Mouse (Mus musculus) MEL (cell line): ENCODE data around the gene Zhx3. TPM values are rescaled to one million over a fixed set of nuclear protein-coding genes. Genes with fewer than 3 reads are reported as not detected.

Experiments used
- DNase-seq: peaks from one replicate; pipeline ENCODE4 v3.0.0; 2011; ENCODE audit warnings: low read depth, low spot score
- H3K27ac ChIP-seq: 2 replicates; pipeline ENCODE4 v1.5.1; 2012; ENCODE audit warnings: low read depth, mild to moderate bottlenecking, control low read depth, low read length, moderate library complexity; ENCODE audit not compliant: control insufficient read depth
- H3K27me3 ChIP-seq, 2 experiments: fragments of 150-350 bp in 1 of 2; sonication (generic) in 1 of 2; 2 replicates each; pipeline ENCODE4 v1.6.1; 2012; ENCODE audit warnings: low read length in 2 of 2, mild to moderate bottlenecking in 2 of 2, improper control_type of control experiment in 1 of 2, moderate library complexity in 1 of 2; ENCODE audit not compliant: insufficient read depth in 2 of 2, control insufficient read depth in 1 of 2
- H3K36me3 ChIP-seq, 2 experiments: 2 replicates each; pipeline ENCODE4 v1.6.1; 2012 to 2014; ENCODE audit warnings: low read length in 2 of 2, improper control_type of control experiment in 1 of 2, inconsistent platforms in 1 of 2, mild to moderate bottlenecking in 1 of 2; ENCODE audit not compliant: insufficient read depth in 2 of 2, control insufficient read depth in 1 of 2
- H3K4me1 ChIP-seq, 2 experiments: fragments of 150-350 bp in 1 of 2; sonication (generic) in 1 of 2; 2 replicates each; pipeline ENCODE4 v1.6.1; 2012; ENCODE audit warnings: low read length in 2 of 2, improper control_type of control experiment in 1 of 2, mild to moderate bottlenecking in 1 of 2; ENCODE audit not compliant: insufficient read depth in 2 of 2, control insufficient read depth in 1 of 2
- H3K4me3 ChIP-seq, 2 experiments: fragments of 150-350 bp in 1 of 2; sonication (generic) in 1 of 2; 2 replicates each; pipeline ENCODE4 v1.5.1; 2012; ENCODE audit warnings: low read depth in 2 of 2, low read length in 2 of 2, mild to moderate bottlenecking in 2 of 2, moderate library complexity in 2 of 2, control low read depth in 1 of 2, improper control_type of control experiment in 1 of 2; ENCODE audit not compliant: control insufficient read depth in 1 of 2, insufficient read depth in 1 of 2
- H3K79me2 ChIP-seq: 2 replicates; pipeline ENCODE4 v1.6.1; 2012; ENCODE audit warnings: mild to moderate bottlenecking, low read length, moderate library complexity; ENCODE audit not compliant: control insufficient read depth, poor library complexity, insufficient read depth
- H3K9ac ChIP-seq: 2 replicates; pipeline ENCODE4 v1.6.1; 2012; ENCODE audit warnings: low read depth, mild to moderate bottlenecking, control low read depth, low read length, moderate library complexity; ENCODE audit not compliant: control insufficient read depth, poor library complexity, severe bottlenecking
- H3K9me3 ChIP-seq: fragments of 150-350 bp; sonication (generic); replicated peaks from 2 replicates; pipeline ENCODE4 v1.6.1; 2012; ENCODE audit warnings: mild to moderate bottlenecking, low read length, improper control_type of control experiment, moderate library complexity; ENCODE audit not compliant: insufficient read depth
- BHLHE40 ChIP-seq: IDR thresholded peaks from 2 replicates; pipeline ENCODE4 v1.6.1; 2012; ENCODE audit warnings: low read depth, mild to moderate bottlenecking, inconsistent platforms, low read length, improper control_type of control experiment, borderline replicate concordance
- CHD1 ChIP-seq: IDR thresholded peaks from 2 replicates; pipeline ENCODE4 v1.6.1; 2012; ENCODE audit warnings: low read depth, mild to moderate bottlenecking, inconsistent platforms, low read length, improper control_type of control experiment
- CHD2 ChIP-seq: IDR thresholded peaks from 2 replicates; pipeline ENCODE4 v1.6.1; 2011; ENCODE audit warnings: low read length, improper control_type of control experiment
- CTCF ChIP-seq, 3 experiments: IDR thresholded peaks in 2 of 3; conservative IDR thresholded peaks in 1 of 3; 2 replicates each; pipeline ENCODE4 v1.5.1; 2011 to 2012; ENCODE audit warnings: low read length in 3 of 3, low read depth in 2 of 3, mild to moderate bottlenecking in 2 of 3, improper control_type of control experiment in 1 of 3, inconsistent platforms in 1 of 3, mixed read lengths in 1 of 3, moderate library complexity in 1 of 3; ENCODE audit not compliant: control insufficient read depth in 1 of 3, insufficient read depth in 1 of 3, poor library complexity in 1 of 3, severe bottlenecking in 1 of 3
- E2F4 ChIP-seq: IDR thresholded peaks from 2 replicates; pipeline ENCODE4 v1.6.1; 2011; ENCODE audit warnings: low read depth, low read length, improper control_type of control experiment, borderline replicate concordance
- ELF1 ChIP-seq: IDR thresholded peaks from 2 replicates; pipeline ENCODE4 v1.6.1; 2014; ENCODE audit warnings: low read depth, mild to moderate bottlenecking, inconsistent platforms, low read length, improper control_type of control experiment, moderate library complexity
- EP300 ChIP-seq, 2 experiments: IDR thresholded peaks; 2 replicates each; pipeline ENCODE4 v1.6.1; 2011; ENCODE audit warnings: improper control_type of control experiment in 2 of 2, low read length in 2 of 2, low read depth in 1 of 2, mild to moderate bottlenecking in 1 of 2
- ETS1 ChIP-seq: IDR thresholded peaks from 2 replicates; pipeline ENCODE4 v1.6.1; 2012; ENCODE audit warnings: low read depth, mild to moderate bottlenecking, inconsistent platforms, low read length, improper control_type of control experiment, moderate library complexity
- GABPA ChIP-seq: IDR thresholded peaks from 2 replicates; pipeline ENCODE4 v1.6.1; 2012; ENCODE audit warnings: low read depth, mild to moderate bottlenecking, inconsistent platforms, low read length, improper control_type of control experiment, moderate library complexity
- GATA1 ChIP-seq: IDR thresholded peaks from 2 replicates; pipeline ENCODE4 v1.6.1; 2011; ENCODE audit warnings: low read depth, low read length, improper control_type of control experiment
- HCFC1 ChIP-seq: IDR thresholded peaks from 2 replicates; pipeline ENCODE4 v1.6.1; 2012; ENCODE audit warnings: low read depth, mild to moderate bottlenecking, inconsistent platforms, low read length, improper control_type of control experiment, moderate library complexity
- JUND ChIP-seq: IDR thresholded peaks from 2 replicates; pipeline ENCODE4 v1.6.1; 2011; ENCODE audit warnings: low read depth, mild to moderate bottlenecking, improper control_type of control experiment, low read length
- KAT2A ChIP-seq: conservative IDR thresholded peaks from 2 replicates; pipeline ENCODE4 v1.6.1; 2012; ENCODE audit warnings: low read depth, low read length, improper control_type of control experiment, inconsistent platforms
- MAX ChIP-seq: IDR thresholded peaks from 2 replicates; pipeline ENCODE4 v1.6.1; 2011; ENCODE audit warnings: low read length, improper control_type of control experiment
- MAZ ChIP-seq: IDR thresholded peaks from 2 replicates; pipeline ENCODE4 v1.6.1; 2012; ENCODE audit warnings: low read depth, mild to moderate bottlenecking, inconsistent platforms, low read length, improper control_type of control experiment
- MEF2A ChIP-seq: IDR thresholded peaks from 2 replicates; pipeline ENCODE4 v1.6.1; 2014; ENCODE audit warnings: low read depth, mild to moderate bottlenecking, inconsistent platforms, low read length, improper control_type of control experiment; ENCODE audit not compliant: poor library complexity, insufficient replicate concordance, severe bottlenecking; ENCODE audit errors: extremely low read depth
- MYB ChIP-seq: IDR thresholded peaks from 2 replicates; pipeline ENCODE4 v1.6.1; 2011; ENCODE audit warnings: mild to moderate bottlenecking, low read depth, low read length, improper control_type of control experiment
- POLR2A ChIP-seq, 2 experiments: IDR thresholded peaks; 2 replicates each; pipeline ENCODE4 v1.6.1; 2011 to 2012; ENCODE audit warnings: low read length in 2 of 2, mild to moderate bottlenecking in 2 of 2, control low read depth in 1 of 2, improper control_type of control experiment in 1 of 2, low read depth in 1 of 2, moderate library complexity in 1 of 2; ENCODE audit not compliant: control insufficient read depth in 1 of 2, insufficient read depth in 1 of 2, poor library complexity in 1 of 2
- POLR2AphosphoS5 ChIP-seq: IDR thresholded peaks from 2 replicates; pipeline ENCODE4 v1.6.1; 2012; ENCODE audit warnings: low read depth, borderline replicate concordance, mild to moderate bottlenecking, inconsistent platforms, low read length, moderate library complexity, mixed read lengths
- RAD21 ChIP-seq: IDR thresholded peaks from 2 replicates; pipeline ENCODE4 v1.6.1; 2011; ENCODE audit warnings: mild to moderate bottlenecking, low read depth, low read length, improper control_type of control experiment
- SIN3A ChIP-seq: IDR thresholded peaks from 2 replicates; pipeline ENCODE4 v1.6.1; 2012; ENCODE audit warnings: low read length, improper control_type of control experiment, inconsistent platforms
- SMC3 ChIP-seq: IDR thresholded peaks from 2 replicates; pipeline ENCODE4 v1.6.1; 2011; ENCODE audit warnings: low read depth, low read length, improper control_type of control experiment
- ZC3H11A ChIP-seq: IDR thresholded peaks from 2 replicates; pipeline ENCODE4 v1.6.1; 2012; ENCODE audit warnings: low read depth, mild to moderate bottlenecking, inconsistent platforms, low read length, improper control_type of control experiment
- ZNF384 ChIP-seq: IDR thresholded peaks from 2 replicates; pipeline ENCODE4 v1.6.1; 2012; ENCODE audit warnings: low read depth, mild to moderate bottlenecking, inconsistent platforms, low read length, improper control_type of control experiment
- polyA plus RNA-seq, 2 experiments: library from polyadenylated mRNA; stranded (reverse) in 1 of 2; unstranded in 1 of 2; fragments of >175 nt in 1 of 2; fragments of >200 nt in 1 of 2; gene quantifications; 2 replicates each; pipeline versions ENCODE4 v1.2.1 to v1.2.4; 2012; ENCODE audit warnings: low replicate concordance in 2 of 2, low read depth in 1 of 2; ENCODE audit not compliant: insufficient read length in 2 of 2, insufficient read depth in 1 of 2, missing spikeins in 1 of 2
- total RNA-seq: library from RNA; depleted of rRNA; stranded (reverse); fragments of 300-350 nt; gene quantifications from 2 replicates; pipeline ENCODE4 v1.2.3, GENCODE M21; 2012

Gene Zhx3
- total and polyA plus RNA-seq, 3 experiments: 4.4 to 4.8 TPM; not detected in 1

GRCm38 (mm10) chr2:160766371-160766771 is 106.4 kb downstream of the Zhx3 start:
- H3K27me3 ChIP-seq: no peaks in the 10 kb centered on the region
- H3K4me3 ChIP-seq: no peak overlapping the region
- no peaks in the 10 kb centered on the region for H3K9me3 ChIP-seq
- no peak overlapping the region for H3K27ac ChIP-seq
- no peak for TF ChIP-seq KAT2A
- TF ChIP-seq HCFC1: no peak
- TF ChIP-seq SMC3: no peak
- TF ChIP-seq RAD21: no peak
- TF ChIP-seq ELF1: no peak
- TF ChIP-seq MEF2A: no peak
- TF ChIP-seq GATA1: no peak
- TF ChIP-seq MYB: no peak
- TF ChIP-seq ETS1: no peak
- TF ChIP-seq POLR2A (IDR thresholded peaks at IDR 0.05; ENCODE audit: control insufficient read depth in 1 of 2, insufficient read depth in 1 of 2, low read depth in 1 of 2, low read length in 2 of 2, poor library complexity in 1 of 2): no peak
- TF ChIP-seq CHD1: no peak
- TF ChIP-seq CHD2: no peak
- no peak for TF ChIP-seq POLR2AphosphoS5
- no peak for TF ChIP-seq GABPA
- H3K4me1 ChIP-seq: peaks cover 6 to 16% of the 10 kb centered on the region in 2 experiments
- no peaks in the 10 kb centered on the region for H3K79me2 ChIP-seq
- H3K36me3 ChIP-seq: peaks cover 0 to 11% of the 10 kb centered on the region in 2 experiments; a peak in 2 of 4 replicates
- DNase-seq: no peak
- H3K9ac ChIP-seq: no peak overlapping the region

- H3K27ac ChIP-seq: no peak overlapping the region
- no peaks in the 10 kb centered on the region for H3K9me3 ChIP-seq
- peaks cover 6 to 16% of the 10 kb centered on the region in 2 experiments for H3K4me1 ChIP-seq
- peaks cover 0 to 11% of the 10 kb centered on the region in 2 experiments; a peak in 2 of 4 replicates for H3K36me3 ChIP-seq
- H3K79me2 ChIP-seq: no peaks in the 10 kb centered on the region
- H3K9ac ChIP-seq: no peak overlapping the region
- H3K4me3 ChIP-seq: no peak overlapping the region
- no peak for TF ChIP-seq JUND
- TF ChIP-seq EP300 (IDR thresholded peaks at IDR 0.05; ENCODE audit: low read depth in 1 of 2, low read length in 2 of 2): no peak
- no peak for TF ChIP-seq SMC3
- no peak for TF ChIP-seq ZC3H11A
- no peak for TF ChIP-seq BHLHE40
- no peak for TF ChIP-seq SIN3A
- no peak for TF ChIP-seq ZNF384
- TF ChIP-seq E2F4: no peak
- no peak for TF ChIP-seq MYB
- no peak for TF ChIP-seq CHD2
- no peak for TF ChIP-seq MAZ
- TF ChIP-seq ETS1: no peak
- no peak for TF ChIP-seq CTCF (IDR thresholded peaks at IDR 0.05 in 2 of 3, conservative IDR thresholded peaks at IDR 0.05 in 1 of 3; ENCODE audit: control insufficient read depth in 1 of 3, insufficient read depth in 1 of 3, low read depth in 2 of 3, low read length in 3 of 3, poor library complexity in 1 of 3, severe bottlenecking in 1 of 3)
- no peak for TF ChIP-seq MAX
- TF ChIP-seq, all 39 proteins: peak for 0
- H3K27me3 ChIP-seq: no peaks in the 10 kb centered on the region
- no peak for DNase-seq
Observed at GRCm38 (mm10) chr2:160765096-160765495, 107.7 kb downstream of the Zhx3 start.
